Mouse (Mus musculus) spleen, adult 2 months (tissue): ENCODE results near the gene Drg1. TPM values are rescaled to one million over a fixed set of nuclear protein-coding genes. Genes with fewer than 3 reads are reported as not detected.
"Not testable (repeated sequence)": the region's sequence is repeated elsewhere in the genome, so short reads cannot be mapped to it uniquely, and the experiment has no call there.

ENCODE experiments used
- DNase-seq, 2 experiments: peaks; one replicate each; pipeline versions ENCODE4 v3.0.0 to v3.0.0-alpha.2; 2012 to 2021; ENCODE audit warnings: low spot score in 2 of 2, low read depth in 1 of 2
- H3K27ac ChIP-seq: fragments of 200-500 bp; 2 replicates; pipeline ENCODE4 v1.5.1; 2012; ENCODE audit warnings: low read length, inconsistent platforms; ENCODE audit not compliant: insufficient read depth
- H3K27me3 ChIP-seq: fragments of 200-500 bp; 2 replicates; pipeline ENCODE4 v1.6.1; 2012; ENCODE audit warnings: mild to moderate bottlenecking, moderate library complexity, low read length, inconsistent platforms; ENCODE audit not compliant: control insufficient read depth, insufficient read depth
- H3K36me3 ChIP-seq: fragments of 200-500 bp; 2 replicates; pipeline ENCODE4 v1.6.1; 2012; ENCODE audit warnings: mild to moderate bottlenecking, low read length, inconsistent platforms; ENCODE audit not compliant: control insufficient read depth, insufficient read depth
- H3K4me1 ChIP-seq: fragments of 200-500 bp; 2 replicates; pipeline ENCODE4 v1.6.1; 2011; ENCODE audit warnings: inconsistent platforms; ENCODE audit not compliant: control insufficient read depth, insufficient read depth, insufficient read length
- H3K4me3 ChIP-seq: fragments of 200-500 bp; 2 replicates; pipeline ENCODE4 v1.5.1; 2011; ENCODE audit warnings: mild to moderate bottlenecking, inconsistent platforms; ENCODE audit not compliant: insufficient read depth, insufficient read length; ENCODE audit errors: extremely low read depth
- WGBS: fragments of 180-500 bp; shearing (Covaris S2); methylation state at CpG from one replicate; pipeline ENCODE4 v1.1.7; 2018; 5-methylcytosine and 5-hydroxymethylcytosine counted together
- polyA plus RNA-seq: library from polyadenylated mRNA; depleted of rRNA; stranded (reverse); fragments of >200 nt; gene quantifications from 2 replicates; pipeline ENCODE4 v1.2.3, GENCODE M21; 2012; rRNA removed

Gene Drg1
- polyA plus RNA-seq, 1 experiment, result 11.1 TPM

- not testable (repeated sequence) for H3K27ac ChIP-seq, H3K4me1 ChIP-seq, H3K36me3 ChIP-seq, H3K27me3 ChIP-seq, H3K4me3 ChIP-seq, DNase-seq
- WGBS, result 94% methylated on average over 4 of the region's 4 CpGs
Measured at GRCm38 (mm10) chr11:3149471-3149870, 116.7 kb downstream of the Drg1 start.

- H3K27me3 ChIP-seq, DNase-seq, H3K27ac ChIP-seq, H3K4me1 ChIP-seq, H3K4me3 ChIP-seq, H3K36me3 ChIP-seq: not testable (repeated sequence)
- WGBS, result 100% methylated on average over 2 of the region's 2 CpGs
Measured at GRCm38 (mm10) chr11:3146806-3147205, 119.4 kb downstream of the Drg1 start.

GRCm38 (mm10) chr11:3145359-3146165 lies 120.7 kb downstream of the Drg1 start:
- WGBS, result 89% methylated on average over 9 of the region's 9 CpGs
- not testable (repeated sequence) for H3K27ac ChIP-seq, H3K36me3 ChIP-seq, DNase-seq, H3K27me3 ChIP-seq, H3K4me1 ChIP-seq, H3K4me3 ChIP-seq

GRCm38 (mm10) chr11:3143984-3144383 lies 122.2 kb downstream of the Drg1 start:
- H3K4me3 ChIP-seq, H3K36me3 ChIP-seq, H3K27me3 ChIP-seq, H3K27ac ChIP-seq, H3K4me1 ChIP-seq, DNase-seq: not testable (repeated sequence)
- 69% methylated on average over 3 of the region's 3 CpGs for WGBS

- not testable (repeated sequence) for H3K27ac ChIP-seq, H3K4me1 ChIP-seq, H3K4me3 ChIP-seq, H3K27me3 ChIP-seq, H3K36me3 ChIP-seq
- peak in 1 of 2 experiments; percentile 80 for DNase-seq
- 89% methylated on average over 4 of the region's 5 CpGs for WGBS
Measured at GRCm38 (mm10) chr11:3142413-3142812, 123.8 kb downstream of the Drg1 start.

- not testable (repeated sequence) for H3K27me3 ChIP-seq, H3K36me3 ChIP-seq, DNase-seq, H3K27ac ChIP-seq, H3K4me3 ChIP-seq, H3K4me1 ChIP-seq
Measured at GRCm38 (mm10) chr11:3140967-3141535, 125.2 kb downstream of the Drg1 start.

GRCm38 (mm10) chr11:3138323-3138722 lies 127.9 kb downstream of the Drg1 start:
- not testable (repeated sequence) for H3K27me3 ChIP-seq, H3K4me3 ChIP-seq, H3K4me1 ChIP-seq, H3K36me3 ChIP-seq, H3K27ac ChIP-seq
- WGBS, result 75% methylated on average over 2 of the region's 2 CpGs
- peak in 1 of 2 experiments; percentile 54 for DNase-seq

Other genes starting within 250 kb of the Drg1 start
- 44.0 and 46.4 TPM in 2 replicates for gene Sfi1, start 73.0 kb downstream of the Drg1 start, polyA plus RNA-seq
- gene Eif4enif1, start 64.0 kb downstream of the Drg1 start, polyA plus RNA-seq, result 34.3 and 42.6 TPM in 2 replicates
- gene Patz1, start 22.5 kb upstream of the Drg1 start, polyA plus RNA-seq, result 44.9 and 49.9 TPM in 2 replicates
- gene Pik3ip1, start 64.0 kb upstream of the Drg1 start, polyA plus RNA-seq, result 43.6 and 58.5 TPM in 2 replicates
- 58.8 and 66.6 TPM in 2 replicates for gene Limk2, start 142.8 kb upstream of the Drg1 start, polyA plus RNA-seq
- gene Rnf185, start 185.9 kb upstream of the Drg1 start, polyA plus RNA-seq, result 12.8 and 13.1 TPM in 2 replicates
- gene Pla2g3, start 221.9 kb upstream of the Drg1 start, polyA plus RNA-seq, result 0.15 and 0.30 TPM in 2 replicates
- 1.1 and 1.9 TPM in 2 replicates for gene Inpp5j, start 238.4 kb upstream of the Drg1 start, polyA plus RNA-seq
- gene Selenom, start 248.3 kb upstream of the Drg1 start, polyA plus RNA-seq, result 36.7 and 50.7 TPM in 2 replicates